Mouse (Mus musculus) cerebellum, adult 2 months (tissue): ENCODE measurements around the gene Atxn2l. TPM values are rescaled to one million over a fixed set of nuclear protein-coding genes. Genes with fewer than 3 reads are reported as not detected.
"Not testable (repeated sequence)": the region's sequence is repeated elsewhere in the genome, so short reads cannot be mapped to it uniquely, and the experiment has no call there.

Experiments
- DNase-seq, 2 experiments: peaks; one replicate each; pipeline ENCODE4 v3.0.0; 2021
- H3K27ac ChIP-seq: fragments of 200-500 bp; 2 replicates; pipeline ENCODE4 v1.5.1; 2012; ENCODE audit warnings: low read length, control low read depth, inconsistent platforms; ENCODE audit not compliant: insufficient read depth
- H3K27me3 ChIP-seq: fragments of 200-500 bp; 2 replicates; pipeline ENCODE4 v1.6.1; 2012; ENCODE audit warnings: inconsistent platforms, mild to moderate bottlenecking, low read length, moderate library complexity; ENCODE audit not compliant: control insufficient read depth, insufficient read depth
- H3K4me1 ChIP-seq: fragments of 200-500 bp; 2 replicates; pipeline ENCODE4 v1.6.1; 2011; ENCODE audit warnings: low read length; ENCODE audit not compliant: control insufficient read depth, insufficient read depth
- H3K4me3 ChIP-seq: fragments of 200-500 bp; replicated peaks from 2 replicates; pipeline ENCODE3; 2011; ENCODE audit warnings: mild to moderate bottlenecking, low read depth, low read length, control low read depth; ENCODE audit not compliant: insufficient read depth
- CTCF ChIP-seq: fragments of 200-500 bp; IDR thresholded peaks from 2 replicates; pipeline ENCODE4 v1.5.1; 2011; ENCODE audit warnings: low read depth, mild to moderate bottlenecking, control low read depth, low read length, moderate library complexity, borderline replicate concordance; ENCODE audit not compliant: insufficient read depth
- POLR2A ChIP-seq: fragments of 200-500 bp; IDR thresholded peaks from 2 replicates; pipeline ENCODE4 v1.6.1; 2011; ENCODE audit warnings: low read length, control low read depth, borderline replicate concordance; ENCODE audit not compliant: insufficient read depth
- WGBS: fragments of 180-500 bp; shearing (Covaris S2); methylation state at CpG from one replicate; pipeline ENCODE4 v1.1.7; 2018; 5-methylcytosine and 5-hydroxymethylcytosine counted together
- polyA plus RNA-seq: library from polyadenylated mRNA; depleted of rRNA; stranded (reverse); fragments of >200 nt; gene quantifications from 2 replicates; pipeline ENCODE4 v1.2.3, GENCODE M21; 2012

Gene Atxn2l
- polyA plus RNA-seq, 1 experiment: 139 TPM

- H3K27ac ChIP-seq: peak overlapping the region; percentile 50
- DNase-seq: no peak
Measured at GRCm38 (mm10) chr7:126501684-126502022, 1.6 kb downstream of the Atxn2l start.

GRCm38 (mm10) chr7:126499416-126499815 lies 3.8 kb downstream of the Atxn2l start:
- no peaks in the 10 kb centered on the region for H3K27me3 ChIP-seq
- TF ChIP-seq CTCF (no peak), POLR2A (no peak)
- H3K27ac ChIP-seq: no peak overlapping the region
- 89% methylated on average over 7 of the region's 7 CpGs for WGBS
- no peak for DNase-seq
- H3K4me1 ChIP-seq: peaks cover 5% of the 10 kb centered on the region; the same call in 1 of the 2 replicates
- no peak overlapping the region for H3K4me3 ChIP-seq

More at GRCm38 (mm10) chr7:126501684-126502022, 1.6 kb downstream of the Atxn2l start:
- TF ChIP-seq CTCF: no peak
- no peak for TF ChIP-seq POLR2A
- WGBS: under 1% methylated on average over 9 of the region's 9 CpGs
- Histone ChIP-seq H3K27me3 (no peaks in the 10 kb centered on the region), H3K4me1 (peaks cover 5% of the 10 kb centered on the region; the same call in 1 of the 2 replicates), H3K4me3 (peak overlapping the region; percentile 73)

GRCm38 (mm10) chr7:126497966-126498365 lies 5.3 kb downstream of the Atxn2l start:
- Histone ChIP-seq H3K4me3 (no peak overlapping the region), H3K27ac (no peak overlapping the region), H3K27me3 (no peaks in the 10 kb centered on the region), H3K4me1 (peaks cover 5% of the 10 kb centered on the region; the same call in 1 of the 2 replicates)
- DNase-seq: no peak
- WGBS: 78% methylated on average over 12 of the region's 12 CpGs
- TF ChIP-seq CTCF: no peak
- TF ChIP-seq POLR2A: no peak

- peaks cover 5% of the 10 kb centered on the region; the same call in 1 of the 2 replicates for H3K4me1 ChIP-seq
- 86% methylated on average over 5 of the region's 5 CpGs for whole genome bisulfite sequencing
- no peak overlapping the region for H3K4me3 ChIP-seq
- H3K27ac ChIP-seq: no peak overlapping the region
- DNase-seq: no peak
- H3K27me3 ChIP-seq: no peaks in the 10 kb centered on the region
- no peak for TF ChIP-seq CTCF
- no peak for TF ChIP-seq POLR2A
Measured at GRCm38 (mm10) chr7:126496475-126496874, 6.8 kb downstream of the Atxn2l start.

- TF ChIP-seq CTCF (no peak), POLR2A (no peak)
- H3K4me3 ChIP-seq: no peak overlapping the region
Measured at GRCm38 (mm10) chr7:126494120-126494519, 9.1 kb downstream of the Atxn2l start.

GRCm38 (mm10) chr7:126491973-126492372 lies 11.3 kb downstream of the Atxn2l start:
- H3K27ac ChIP-seq: no peak overlapping the region
- peaks cover 7% of the 10 kb centered on the region for H3K4me1 ChIP-seq
- no peak for DNase-seq
- H3K27me3 ChIP-seq: no peaks in the 10 kb centered on the region
- WGBS: 23% methylated on average over 11 of the region's 11 CpGs
- no peak overlapping the region for H3K4me3 ChIP-seq
- TF ChIP-seq POLR2A (no peak), CTCF (no peak)

More at GRCm38 (mm10) chr7:126494120-126494519, 9.1 kb downstream of the Atxn2l start:
- 91% methylated on average over 6 of the region's 6 CpGs for whole genome bisulfite sequencing
- no peak for DNase-seq
- Histone ChIP-seq H3K4me1 (no peaks in the 10 kb centered on the region), H3K27ac (no peak overlapping the region), H3K27me3 (no peaks in the 10 kb centered on the region)

- TF ChIP-seq POLR2A (no peak), CTCF (no peak)
- Histone ChIP-seq H3K27me3 (no peaks in the 10 kb centered on the region), H3K4me3 (no peak overlapping the region), H3K27ac (no peak overlapping the region), H3K4me1 (peaks cover 7% of the 10 kb centered on the region)
- WGBS: 70% methylated on average over 1 of the region's 1 CpGs
- DNase-seq: no peak
Measured at GRCm38 (mm10) chr7:126491005-126491404, 12.2 kb downstream of the Atxn2l start.

- not testable (repeated sequence) for DNase-seq, H3K27me3 ChIP-seq, H3K27ac ChIP-seq, H3K4me1 ChIP-seq
- 14% methylated on average over 25 of the region's 25 CpGs for WGBS
- H3K4me3 ChIP-seq: peak overlapping the region; percentile 65
Measured at GRCm38 (mm10) chr7:126487617-126488385, 15.4 kb downstream of the Atxn2l start.
